Mouse (Mus musculus): ENCODE results near the gene Samd15. TPM values are rescaled to one million over a fixed set of nuclear protein-coding genes. Genes with fewer than 3 reads are reported as not detected.

Samd15 gene
- total RNA-seq, 2 experiments from 2014 or later, result 0.21 to 0.34 TPM

DNA sequence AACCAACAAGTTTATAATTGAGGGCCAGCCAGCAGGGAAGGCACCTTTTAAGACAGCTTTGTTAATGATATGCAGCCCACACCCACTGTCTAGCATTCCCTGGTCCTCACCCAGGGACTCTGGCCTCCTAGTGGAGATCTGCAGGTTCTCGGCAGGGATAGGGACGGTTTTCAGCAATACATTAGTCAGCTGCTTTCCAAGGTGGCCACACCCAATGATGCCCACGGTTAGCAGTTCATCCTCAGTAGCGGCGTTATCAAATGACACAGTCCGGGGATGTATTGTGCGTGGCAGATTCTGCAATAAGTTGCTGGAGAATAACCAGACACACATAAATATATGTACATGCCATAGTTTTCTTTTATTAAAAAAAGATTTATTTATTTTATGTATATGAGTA, 27.3 kb downstream of the Samd15 start:
- intact Hi-C loops (cut with DNase I), result no loop called here
- DNase-seq (ENCODE audit: low spot score), result no peak

- intact Hi-C loops (cut with DNase I), result loop anchor here (10.0 kb wide), 1 partner anchor 465 kb away; no protein-coding TSS in a partner anchor
Measured at GRCm38 (mm10) chr12:87229633-87230032, 30.1 kb downstream of the Samd15 start.

DNA sequence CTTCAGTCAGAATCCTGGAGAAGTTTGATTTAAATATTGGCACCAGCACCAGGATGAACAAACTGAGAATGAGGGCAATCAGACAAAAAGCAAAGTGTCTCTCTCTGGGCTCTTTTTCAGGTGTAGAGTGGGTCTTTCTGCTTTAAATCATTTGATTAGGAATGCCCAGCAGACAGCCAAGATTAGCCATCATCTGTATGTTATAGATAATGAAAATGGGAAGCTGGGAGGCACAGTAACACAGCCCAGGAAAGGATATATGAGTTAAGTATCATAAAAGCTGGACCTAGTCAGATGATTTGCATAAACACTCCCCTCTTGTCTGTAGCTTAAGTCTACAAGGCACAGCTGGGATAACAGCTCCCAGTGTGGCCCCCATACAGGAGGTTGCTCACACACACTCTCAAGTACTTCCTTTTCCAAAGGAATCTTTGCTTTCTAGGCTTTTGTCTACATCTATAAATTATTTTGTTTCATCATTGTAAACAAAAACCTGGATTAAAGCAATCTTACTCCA, 30.9 kb downstream of the Samd15 start:
- DNase-seq (ENCODE audit: low spot score), result no peak
- intact Hi-C loops (cut with DNase I), result loop anchor here (10.0 kb wide), 1 partner anchor 466 kb away; no protein-coding TSS in a partner anchor

More at GRCm38 (mm10) chr12:87229633-87230032, 30.1 kb downstream of the Samd15 start:
- DNase-seq (ENCODE audit: low spot score), result no peak

GRCm38 (mm10) chr12:87236882-87237483, 37.5 kb downstream of the Samd15 start:
- no peak for DNase-seq (ENCODE audit: low spot score)
- intact Hi-C loops (cut with DNase I), result loop anchor here (10.0 kb wide), 1 partner anchor 472 kb away; no protein-coding TSS in a partner anchor

DNA sequence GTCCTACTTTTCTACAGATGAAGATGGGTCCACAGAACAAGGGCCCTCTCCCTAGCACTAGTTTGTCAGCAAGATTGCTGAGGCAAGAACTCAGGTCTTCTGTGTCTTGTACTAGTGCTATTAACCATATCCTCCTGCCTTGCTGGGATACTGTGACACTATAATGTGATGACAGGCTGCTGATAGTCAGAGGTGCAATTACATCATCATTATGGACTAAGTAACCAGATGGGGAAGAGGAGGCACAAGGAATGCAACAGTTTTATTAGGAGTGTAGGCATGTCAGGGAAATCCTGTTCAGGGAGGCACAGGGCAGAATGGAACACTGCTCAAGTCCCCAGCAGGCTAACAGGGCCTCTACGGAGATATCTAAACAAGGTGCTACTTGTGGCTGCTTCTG, 39.1 kb downstream of the Samd15 start, which contains the start of gene Noxred1:
Noxred1 (minus strand) TSS at position 101 of the 400 bp plus-strand sequence.
- DNase-seq (ENCODE audit: low spot score), result no peak
- intact Hi-C loops (cut with DNase I), result loop anchor here (10.0 kb wide), 1 partner anchor 474 kb away; no protein-coding TSS in a partner anchor

DNA sequence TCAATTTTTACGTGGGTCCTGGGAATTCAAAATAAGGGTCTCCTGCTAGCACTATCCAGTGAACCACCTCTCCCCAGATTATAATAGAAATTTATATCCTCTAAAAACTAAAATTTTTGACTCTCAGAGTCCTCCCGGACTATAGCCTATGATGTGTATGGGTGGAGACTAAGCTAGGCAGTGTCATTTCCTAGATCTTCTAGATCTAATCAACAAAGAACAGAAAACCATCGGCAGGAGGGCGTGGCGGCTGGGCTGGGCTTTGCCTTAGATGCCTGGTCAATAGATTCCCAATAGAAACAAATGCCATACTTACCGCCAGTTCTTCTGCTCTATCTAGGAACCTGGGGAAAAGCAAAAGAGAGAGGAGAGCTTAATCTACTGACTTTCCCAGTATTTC, 50.6 kb downstream of the Samd15 start:
- intact Hi-C loops (cut with DNase I), result no loop called here
- no peak for DNase-seq (ENCODE audit: low spot score)

GRCm38 (mm10) chr12:87253878-87254277, 54.4 kb downstream of the Samd15 start:
- intact Hi-C loops (cut with DNase I), result no loop called here
- no peak for DNase-seq (ENCODE audit: low spot score)

- DNase-seq (ENCODE audit: low spot score), result no peak
- intact Hi-C loops (cut with DNase I), result no loop called here
Measured at GRCm38 (mm10) chr12:87256629-87257028, 57.1 kb downstream of the Samd15 start.

- DNase-seq (ENCODE audit: low spot score), result no peak
- intact Hi-C loops (cut with DNase I), result loop anchor here (10.0 kb wide), 1 partner anchor 154 kb away; no protein-coding TSS in a partner anchor
Measured at GRCm38 (mm10) chr12:87260562-87260961, 61.0 kb downstream of the Samd15 start.

Other genes starting within 250 kb of the Samd15 start
- not detected for gene Zdhhc22, start 209.3 kb upstream of the Samd15 start, total RNA-seq (2021)
- gene Tmem63c, start 178.4 kb upstream of the Samd15 start, total RNA-seq (2021), result under 1 TPM; 0.13 to 0.14 TPM
- gene Ngb, start 97.2 kb upstream of the Samd15 start, total RNA-seq (2021), result not detected
- 10 to 100 TPM; 46.4 to 47.0 TPM for gene Gstz1, start 52.6 kb upstream of the Samd15 start, total RNA-seq (2021)
- 10 to 100 TPM in 1 of 2 experiments, 1 to 10 TPM in 1; 9.5 to 11.9 TPM for gene Pomt2, start 51.8 kb upstream of the Samd15 start, total RNA-seq (2021)
- gene Tmed8, start 731 bp downstream of the Samd15 start, total RNA-seq (2021), result 1 to 10 TPM; 4.4 to 6.6 TPM
- gene Noxred1, start 39.0 kb downstream of the Samd15 start, total RNA-seq (2021), result under 1 TPM; 0.20 to 0.49 TPM
- gene Vipas39, start 66.5 kb downstream of the Samd15 start, total RNA-seq (2021), result 10 to 100 TPM; 21.7 to 23.1 TPM
- gene Ahsa1, start 66.8 kb downstream of the Samd15 start, total RNA-seq (2021), result 100 to 1,000 TPM; 126 to 158 TPM
- gene Ism2, start 100.0 kb downstream of the Samd15 start, total RNA-seq (2021), result not detected
- 10 to 100 TPM; 25.0 to 26.8 TPM for gene Sptlc2, start 188.6 kb downstream of the Samd15 start, total RNA-seq (2021)
- gene Slirp, start 244.2 kb downstream of the Samd15 start, total RNA-seq (2021), result 100 to 1,000 TPM; 169 to 172 TPM
- 10 to 100 TPM in 1 of 2 experiments, 1 to 10 TPM in 1; 9.5 to 13.1 TPM for gene Alkbh1, start 244.3 kb downstream of the Samd15 start, total RNA-seq (2021)

All from heart, postnatal 25 days (tissue).